Mouse (Mus musculus) Patski (cell line): ENCODE results near the gene P4htm. TPM values are rescaled to one million over a fixed set of nuclear protein-coding genes. Genes with fewer than 3 reads are reported as not detected.

Experiments used
- ATAC-seq: fragments of 100-300 bp; one replicate; pipeline ENCODE4 v1.8.0; 2021
- CTCF ChIA-PET: fragments of 350-600 bp; sonication (Branson Sonifier 250); formaldehyde crosslinking; loops from one replicate; lab custom pipeline; 2022; ENCODE audit warnings: inconsistent platforms; lab: Charles Lee
- POLR2A ChIA-PET: fragments of 350-600 bp; sonication (Branson Sonifier 250); formaldehyde crosslinking; loops from one replicate; lab custom pipeline; 2022; ENCODE audit warnings: antibody characterized with exemption, inconsistent platforms; lab: Charles Lee
- DNase-seq: peaks from one replicate; pipeline ENCODE4 v3.0.0-alpha.2; 2011; ENCODE audit warnings: low read depth, low spot score
- H3K27me3 ChIP-seq: fragments of 371-371 bp; one replicate; pipeline ENCODE4 v1.5.1; 2021
- CTCF ChIP-seq: fragments of 100-300 bp; IDR thresholded peaks from one replicate; pipeline ENCODE4 v1.5.1; 2021
- in situ Hi-C: fragments of 300-500 bp; cut with MboI; formaldehyde crosslinking; loops from 3 replicates; pipeline ENCODE4 v1.11.1; 2018; ENCODE audit warnings: low pct_unique_long_range_greater_than_20kb, mixed read lengths
- polyA plus RNA-seq: library from polyadenylated mRNA; unstranded; gene quantifications from one replicate; pipeline ENCODE4 v1.2.3, GENCODE M21; 2021

P4htm gene
- polyA plus RNA-seq, result 8.6 TPM

DNA sequence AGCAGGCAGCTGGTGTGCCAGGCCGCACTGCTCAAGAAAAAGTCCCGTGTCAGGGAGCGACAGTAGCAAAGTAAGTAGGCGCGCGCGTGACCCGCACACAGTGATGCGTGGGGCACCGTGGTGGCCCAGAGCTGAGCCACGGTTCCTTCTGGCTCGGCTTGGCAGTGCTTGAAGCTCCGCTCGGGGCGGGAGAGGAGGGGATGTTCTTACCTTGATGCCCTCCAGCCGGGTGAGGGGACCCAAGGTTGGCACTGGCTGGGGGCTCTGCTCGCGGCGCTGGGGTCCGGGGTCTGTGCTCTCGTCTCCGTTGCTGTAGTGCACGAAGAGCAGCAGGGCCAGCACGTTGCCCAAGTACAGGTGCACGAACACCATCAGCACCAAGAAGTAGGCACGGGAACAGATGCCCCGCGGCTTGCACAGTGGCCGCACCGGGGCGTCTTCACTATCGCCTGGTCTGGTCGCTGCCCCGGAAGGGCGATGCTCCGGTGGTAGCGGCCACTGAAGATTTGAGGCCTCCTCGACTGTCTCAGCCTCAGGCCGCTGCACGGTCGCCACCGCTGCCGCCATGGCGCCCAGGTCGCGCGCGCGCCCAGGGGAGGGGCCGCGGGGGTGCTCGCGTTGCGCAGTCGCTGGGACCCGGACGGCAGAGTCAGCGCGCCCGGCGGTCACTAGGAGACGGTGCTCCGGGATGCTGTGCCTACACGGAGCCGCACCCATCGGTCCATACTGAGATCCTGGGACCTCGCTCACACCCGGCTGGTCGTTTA, at the start of gene P4htm:
P4htm (minus strand) TSS at position 670 of the 767 bp plus-strand sequence.
- H3K27me3 ChIP-seq, result no peaks in the 10 kb centered on the region
- in situ Hi-C loops, result no loop called here
- TF ChIP-seq CTCF, result no peak
- DNase-seq, result no peak
- ATAC-seq, result peak; percentile 75
- POLR2A ChIA-PET, result interaction anchor here (0.7 kb wide), 2 partner anchors 21 to 24 kb away, joined by 3 read pairs; no protein-coding TSS in a partner anchor
- CTCF ChIA-PET, result interaction anchor here (0.8 to 1.3 kb wide), 3 partner anchors 20 to 24 kb away, joined by 3 to 4 read pairs (median 3); no protein-coding TSS in a partner anchor

DNA sequence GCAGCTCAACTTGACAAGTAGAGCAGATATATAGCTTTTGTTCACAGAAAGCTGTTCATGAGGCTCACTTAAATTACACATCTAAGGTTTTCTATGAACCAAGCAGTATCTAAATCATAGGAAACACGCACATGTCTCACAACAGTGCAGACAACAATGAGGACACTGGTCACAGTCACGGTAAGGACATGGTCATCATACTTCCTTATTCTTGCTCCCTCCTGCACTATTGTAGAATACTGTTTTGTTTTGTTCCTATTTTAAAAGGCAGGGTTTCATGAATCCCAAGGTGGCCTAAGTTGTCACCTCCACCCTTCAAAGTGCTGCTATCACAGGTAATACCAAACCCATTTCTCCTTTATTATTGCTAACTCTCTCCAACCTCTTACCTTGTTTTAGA, 42.4 kb upstream of the P4htm start:
- no peak for DNase-seq
- POLR2A ChIA-PET, result no interaction called here
- no peak for ATAC-seq
- no peaks in the 10 kb centered on the region for H3K27me3 ChIP-seq
- CTCF ChIA-PET, result no interaction called here
- no peak for TF ChIP-seq CTCF
- in situ Hi-C loops, result no loop called here

GRCm38 (mm10) chr9:108635415-108635814, 37.9 kb upstream of the P4htm start:
- ChIA-PET POLR2A (no interaction called here), CTCF (no interaction called here)
- no peak for TF ChIP-seq CTCF
- DNase-seq (no peak), ATAC-seq (no peak)
- no peaks in the 10 kb centered on the region for H3K27me3 ChIP-seq
- in situ Hi-C loops, result no loop called here

GRCm38 (mm10) chr9:108633846-108634245, 36.4 kb upstream of the P4htm start:
- no peaks in the 10 kb centered on the region for H3K27me3 ChIP-seq
- ChIA-PET POLR2A (no interaction called here), CTCF (interaction anchor here (1.7 kb wide), 1 partner anchor 10 kb away, joined by 4 read pairs; no protein-coding TSS in a partner anchor)
- ATAC-seq (no peak), DNase-seq (no peak)
- no peak for TF ChIP-seq CTCF
- in situ Hi-C loops, result no loop called here

- in situ Hi-C loops, result no loop called here
- ChIA-PET CTCF (interaction anchor here (1.7 kb wide), 1 partner anchor 9 kb away, joined by 4 read pairs; no protein-coding TSS in a partner anchor), POLR2A (no interaction called here)
- DNase-seq (no peak), ATAC-seq (no peak)
- no peak for TF ChIP-seq CTCF
- no peaks in the 10 kb centered on the region for H3K27me3 ChIP-seq
Observed at GRCm38 (mm10) chr9:108632375-108632774, 34.9 kb upstream of the P4htm start.

DNA sequence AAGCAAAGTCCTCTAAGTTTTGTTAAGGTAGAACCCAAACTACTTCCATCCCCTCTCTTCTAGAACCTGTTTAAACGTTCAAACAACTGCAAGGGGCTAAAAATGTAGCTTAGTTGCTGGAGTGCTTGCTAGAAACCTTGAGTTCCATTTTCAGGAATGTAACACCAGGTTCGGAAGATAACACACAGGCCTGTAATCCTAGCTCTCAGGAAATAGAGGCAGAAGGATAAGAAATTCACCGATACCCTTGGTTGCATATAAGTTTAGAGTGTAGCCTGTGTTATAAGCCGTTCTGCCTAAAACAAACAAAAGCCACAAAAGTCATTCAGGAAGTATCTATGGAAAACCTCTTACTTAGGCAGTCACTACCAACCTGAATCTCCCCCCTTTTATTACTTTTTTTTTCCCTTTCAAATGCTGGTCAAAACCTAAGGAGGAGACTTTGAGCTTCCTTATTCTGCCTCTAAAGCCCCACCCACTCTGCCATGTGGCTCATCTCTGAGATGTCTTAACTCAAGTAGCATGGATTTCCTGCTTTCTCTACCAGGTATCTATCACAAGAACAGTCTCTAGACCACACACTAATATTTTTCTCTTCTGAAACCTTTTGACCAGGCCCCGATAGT, 34.3 kb upstream of the P4htm start:
- in situ Hi-C loops, result no loop called here
- ATAC-seq, result no peak
- no peak for DNase-seq
- ChIA-PET POLR2A (no interaction called here), CTCF (no interaction called here)
- TF ChIP-seq CTCF, result no peak
- H3K27me3 ChIP-seq, result no peaks in the 10 kb centered on the region

- TF ChIP-seq CTCF, result no peak
- no peaks in the 10 kb centered on the region for H3K27me3 ChIP-seq
- DNase-seq, result no peak
- ATAC-seq, result no peak
- CTCF ChIA-PET, result no interaction called here
- POLR2A ChIA-PET, result no interaction called here
- in situ Hi-C loops, result no loop called here
Observed at GRCm38 (mm10) chr9:108630683-108631082, 33.2 kb upstream of the P4htm start.

DNA sequence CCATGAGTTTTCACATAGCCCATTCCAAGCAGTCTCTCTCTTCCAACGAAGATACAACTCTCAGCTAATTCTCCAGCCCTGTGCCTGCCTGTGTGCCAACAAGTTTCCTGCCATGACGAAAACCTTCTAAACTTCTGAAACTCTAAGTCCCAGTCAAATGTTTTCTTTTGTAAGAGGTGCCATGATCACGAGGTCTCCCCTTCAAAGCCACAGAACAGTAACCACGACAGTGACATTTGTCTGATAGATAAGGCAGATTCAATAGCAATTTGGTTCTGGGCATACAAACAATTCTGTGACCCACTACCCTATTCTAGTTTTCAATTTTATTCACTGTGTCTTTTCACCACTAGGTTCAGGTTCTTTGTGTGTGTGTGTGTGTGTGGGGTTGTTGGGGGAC, 30.7 kb upstream of the P4htm start:
- no peak for TF ChIP-seq CTCF
- DNase-seq, result no peak
- POLR2A ChIA-PET, result no interaction called here
- H3K27me3 ChIP-seq, result no peaks in the 10 kb centered on the region
- in situ Hi-C loops, result no loop called here
- CTCF ChIA-PET, result no interaction called here
- ATAC-seq, result no peak

GRCm38 (mm10) chr9:108626498-108626897, 29.0 kb upstream of the P4htm start:
- H3K27me3 ChIP-seq, result no peaks in the 10 kb centered on the region
- CTCF ChIA-PET, result no interaction called here
- TF ChIP-seq CTCF, result no peak
- DNase-seq (no peak), ATAC-seq (no peak)
- in situ Hi-C loops, result no loop called here
- POLR2A ChIA-PET, result no interaction called here

DNA sequence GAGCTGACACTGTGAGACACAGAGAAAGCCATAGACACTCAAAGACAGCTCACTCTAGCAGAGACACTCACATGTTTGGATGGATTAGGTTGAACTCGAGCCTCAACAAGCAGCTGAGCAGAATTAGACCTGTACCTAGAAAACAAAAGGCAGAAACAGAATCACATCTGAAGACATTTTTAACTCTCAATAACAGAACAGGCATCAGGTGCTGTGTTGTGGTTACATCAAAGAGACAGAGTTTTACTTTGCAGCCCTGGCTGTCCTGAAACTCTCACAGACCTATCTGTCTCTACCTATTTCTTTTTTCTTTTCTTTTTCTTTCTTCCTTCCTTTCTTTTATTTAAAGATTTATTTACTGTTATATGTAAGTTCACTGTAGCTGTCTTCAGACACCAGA, 19.8 kb upstream of the P4htm start:
- TF ChIP-seq CTCF, result no peak
- no peaks in the 10 kb centered on the region for H3K27me3 ChIP-seq
- in situ Hi-C loops, result no loop called here
- CTCF ChIA-PET, result interaction anchor here (1.3 kb wide), 1 partner anchor 21 kb away, joined by 3 read pairs; no protein-coding TSS in a partner anchor
- no peak for ATAC-seq
- POLR2A ChIA-PET, result no interaction called here
- DNase-seq, result no peak

DNA sequence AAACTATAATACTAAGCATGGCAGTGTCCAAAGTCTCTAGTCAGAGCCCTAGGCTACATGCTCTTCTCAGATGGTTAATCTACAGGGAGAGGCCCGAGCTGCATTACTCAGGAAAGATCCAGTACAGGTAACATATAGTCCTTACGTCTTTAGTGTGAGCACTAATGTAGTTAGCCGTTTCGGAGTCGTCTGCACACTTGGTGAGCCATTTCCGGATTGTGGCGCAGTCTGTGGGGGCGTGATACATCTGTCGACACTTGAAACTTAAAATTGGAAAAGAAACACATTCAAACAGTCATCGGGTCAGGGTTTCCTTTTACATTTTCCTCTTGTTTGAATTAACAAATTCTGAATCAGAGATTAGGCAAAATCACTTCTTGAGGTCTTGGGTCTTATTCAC, 14.0 kb upstream of the P4htm start:
- DNase-seq (no peak), ATAC-seq (no peak)
- POLR2A ChIA-PET, result no interaction called here
- CTCF ChIA-PET, result interaction anchor here (1.0 to 1.4 kb wide), 2 partner anchors 8 to 35 kb away, joined by 3 read pairs; no protein-coding TSS in a partner anchor
- in situ Hi-C loops, result no loop called here
- TF ChIP-seq CTCF, result no peak
- no peaks in the 10 kb centered on the region for H3K27me3 ChIP-seq
